Mouse (Mus musculus) adrenal gland, postnatal 25 days (tissue): ENCODE data around the gene Olfr1333. TPM values are rescaled to one million over a fixed set of nuclear protein-coding genes. Genes with fewer than 3 reads are reported as not detected.
"Not testable (repeated sequence)": the region's sequence is repeated elsewhere in the genome, so short reads cannot be mapped to it uniquely, and the experiment has no call there.

Experiments used
- DNase-seq: peaks from one replicate; pipeline ENCODE4 v3.0.0; 2021; ENCODE audit warnings: mixed read lengths
- long read RNA-seq: library from polyadenylated mRNA; stranded (forward); transcript quantifications from one replicate; pipeline ENCODE4 v2.0.0, GENCODE M21; 2021
- total RNA-seq: library from RNA; stranded (reverse); gene quantifications from 2 replicates; pipeline ENCODE4 v1.2.3, GENCODE M21; 2021

Gene Olfr1333
- total RNA-seq: not detected in 2 replicates
- long read RNA-seq: 0 reads

DNA sequence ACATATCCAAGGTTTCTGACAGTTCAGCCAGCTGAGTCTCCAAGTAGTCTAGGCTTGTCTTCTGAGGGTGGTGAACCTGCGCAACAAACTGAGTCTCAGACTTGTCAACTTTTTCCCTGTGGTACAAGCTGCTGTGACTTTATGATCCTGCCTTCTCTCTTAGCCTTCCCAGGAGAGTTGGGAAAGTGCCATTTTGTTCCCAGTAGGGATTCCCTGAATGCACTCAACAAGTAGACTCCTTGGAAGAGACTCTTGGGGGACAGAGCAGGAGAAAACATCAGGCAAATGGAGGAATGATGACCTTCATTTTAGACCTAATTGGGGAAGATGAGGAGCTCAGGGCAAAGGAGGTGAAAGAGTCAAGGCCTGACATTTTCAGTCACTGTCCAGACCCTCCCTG lies at the start of gene Olfr1333:
TSS of gene Olfr1333 (minus strand) at position 101 of the 400 bp plus-strand sequence.
- no peak for DNase-seq

DNA sequence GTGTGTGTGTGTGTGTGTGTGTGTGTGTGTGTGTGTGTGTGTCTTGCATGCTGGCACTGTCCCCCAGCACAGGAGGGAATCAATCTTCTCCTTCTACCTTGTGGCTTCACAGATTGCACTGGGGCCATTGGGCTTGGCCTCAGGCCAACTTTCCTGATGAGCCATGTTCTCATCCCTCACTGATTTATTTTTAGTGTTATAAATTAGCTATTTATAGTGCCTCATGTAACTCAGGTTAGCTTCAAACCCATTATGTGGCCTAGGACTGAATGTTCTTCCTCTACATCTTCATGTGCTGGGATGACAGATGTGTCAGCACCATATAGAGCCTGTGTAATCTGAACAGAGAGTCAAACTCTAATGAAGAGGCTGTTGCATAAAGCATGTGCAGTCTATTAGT lies 31.5 kb upstream of the Olfr1333 start:
- no peak for DNase-seq

DNA sequence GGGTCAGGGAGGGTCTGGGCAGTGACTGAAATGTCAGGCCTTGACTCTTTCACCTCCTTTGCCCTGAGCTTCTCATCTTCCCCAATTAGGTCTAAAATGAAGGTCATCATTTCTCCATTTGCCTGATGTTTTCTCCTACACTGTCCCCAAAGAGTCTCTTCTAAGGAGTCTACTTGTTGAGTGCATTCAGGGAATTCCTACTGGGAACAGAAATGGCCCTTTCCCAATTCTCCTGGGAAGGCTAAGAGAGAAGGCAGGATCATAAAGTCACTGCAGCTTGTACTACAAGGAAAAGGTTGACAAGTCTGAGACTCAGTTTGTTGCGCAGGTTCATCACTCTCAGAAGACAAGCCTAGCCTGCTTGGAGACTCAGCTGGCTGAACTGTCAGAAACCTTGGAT lies 28.3 kb upstream of the Olfr1333 start, which contains the start of gene Olfr1331:
TSS of gene Olfr1331 (plus strand) at position 301 of the 400 bp plus-strand sequence.
- DNase-seq: no peak

DNA sequence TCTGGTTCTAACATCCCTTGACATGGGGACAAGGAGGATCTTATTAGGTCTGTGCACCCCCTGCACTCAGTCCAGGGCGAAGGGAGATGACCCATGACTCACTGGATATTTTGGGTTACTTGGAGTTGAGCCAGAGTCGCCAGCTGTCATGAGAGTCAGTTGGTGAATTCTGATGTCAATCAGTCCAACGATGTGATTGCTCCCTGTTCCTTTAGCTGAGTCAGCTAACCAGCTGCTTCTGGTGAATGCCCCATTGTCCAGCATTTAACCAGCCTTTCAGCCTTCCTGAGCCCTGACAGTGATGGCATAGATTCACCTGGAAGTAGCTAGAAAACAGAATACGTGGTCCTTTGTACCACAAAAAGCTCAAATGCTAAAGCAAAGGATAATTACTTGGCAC lies 26.6 kb upstream of the Olfr1333 start:
- no peak for DNase-seq

DNA sequence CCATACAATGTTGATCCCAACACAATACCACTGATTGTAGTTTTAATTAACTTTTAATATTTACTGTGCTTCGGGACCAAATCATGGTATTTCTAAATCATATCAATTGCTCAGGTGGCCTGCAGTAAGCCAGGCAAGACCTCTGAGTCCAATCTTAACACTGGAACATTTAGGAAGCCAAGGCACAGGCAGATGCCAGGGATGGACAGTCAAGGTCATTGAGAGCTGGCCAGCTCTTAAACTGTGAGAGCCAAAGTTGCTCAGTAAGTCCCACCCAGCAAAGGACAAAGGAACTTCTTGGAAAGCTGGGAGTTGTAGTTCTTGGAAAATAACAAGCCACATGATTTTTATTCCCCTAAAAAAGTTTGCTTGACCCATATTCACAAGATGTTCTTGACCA lies 25.7 kb upstream of the Olfr1333 start:
- DNase-seq: no peak

DNA sequence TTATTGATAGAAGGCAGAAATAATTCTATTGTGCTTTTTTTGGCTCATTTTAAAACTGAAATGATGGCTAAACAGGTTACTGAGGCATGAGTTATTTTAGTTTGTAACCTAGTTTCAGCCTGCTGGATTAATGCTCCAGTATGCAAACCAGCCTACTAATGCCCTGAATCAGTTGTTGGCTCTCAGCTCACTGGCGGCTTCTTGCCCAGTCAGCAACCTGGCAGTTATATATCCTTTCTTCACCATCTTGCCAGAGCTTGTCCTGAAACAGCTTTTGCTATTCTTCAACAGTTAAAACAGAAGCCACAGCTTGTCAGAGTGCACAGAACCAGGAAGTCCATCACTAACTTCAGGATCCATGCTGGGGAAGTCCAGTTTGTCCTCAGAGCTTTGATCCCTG lies 17.2 kb downstream of the Olfr1333 start:
- DNase-seq: no peak

DNA sequence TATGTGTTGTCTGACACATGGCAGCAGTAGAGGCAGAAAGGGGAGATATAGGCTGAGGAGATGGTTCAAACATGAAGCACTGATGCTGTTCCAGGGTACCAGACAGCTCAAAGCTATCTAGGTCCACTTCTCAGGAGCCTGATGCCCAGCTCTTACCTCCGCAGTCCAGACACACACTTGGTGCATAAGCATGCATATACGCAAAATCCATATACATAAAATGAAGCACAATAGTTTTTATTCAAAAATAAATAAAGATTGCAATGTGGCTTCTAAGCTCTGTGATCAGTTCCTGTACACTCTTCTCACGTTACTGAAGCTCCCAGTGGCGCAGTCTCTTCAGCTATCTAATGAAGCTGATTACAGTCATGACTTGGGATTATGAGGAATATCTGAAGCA lies 26.2 kb downstream of the Olfr1333 start, which contains the start of gene Olfr1335:
TSS of gene Olfr1335 (minus strand) at position 101 of the 400 bp plus-strand sequence.
- no peak for DNase-seq

DNA sequence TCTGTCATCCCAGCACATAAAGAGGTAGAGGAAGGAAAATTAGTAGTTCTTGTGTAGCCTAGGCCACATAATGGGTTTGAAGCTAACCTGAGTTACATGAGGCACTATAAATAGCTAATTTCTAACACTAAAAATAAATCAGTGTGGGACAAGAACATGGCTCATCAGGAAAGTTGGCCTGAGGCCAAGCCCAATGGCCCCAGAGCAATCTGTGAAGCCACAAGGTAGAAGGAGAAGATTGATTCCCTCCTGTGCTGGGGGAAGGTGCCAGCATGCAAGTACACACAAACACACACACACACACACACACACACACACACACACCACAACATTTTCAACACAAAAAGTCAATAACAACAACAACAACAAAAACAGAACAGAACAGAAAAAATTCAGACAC lies 43.3 kb downstream of the Olfr1333 start:
- not testable (repeated sequence) for DNase-seq

DNA sequence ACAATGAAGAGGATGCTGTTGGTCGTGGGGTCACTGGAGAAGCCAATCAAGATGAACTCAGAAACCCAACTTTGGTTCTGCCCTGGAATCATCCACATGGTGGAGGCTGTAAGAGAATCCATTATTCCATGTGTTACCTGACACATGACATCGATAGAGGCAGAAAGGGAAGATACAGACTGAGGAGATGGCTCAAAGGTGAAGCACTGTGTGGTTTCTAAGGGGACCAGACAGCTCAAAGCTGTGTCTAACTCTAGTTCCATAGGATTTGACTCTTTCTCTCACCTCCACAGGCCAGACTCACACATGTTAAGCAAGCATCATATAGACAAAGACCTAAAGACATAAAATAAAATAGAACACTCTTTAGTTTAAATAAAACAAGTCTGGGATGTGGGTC lies 53.6 kb downstream of the Olfr1333 start, which contains the start of gene Olfr1337:
TSS of gene Olfr1337 (minus strand) at position 101 of the 400 bp plus-strand sequence.
- DNase-seq: no peak

Other genes starting within 250 kb of the Olfr1333 start
- not detected in 2 replicates for gene Cfap57, start 215.5 kb downstream of the Olfr1333 start, total RNA-seq
- 67.7 and 74.7 TPM in 2 replicates for gene Ebna1bp2, start 215.5 kb downstream of the Olfr1333 start, total RNA-seq
- gene Olfr62, start 177.3 kb downstream of the Olfr1333 start, total RNA-seq: not detected in 2 replicates
- not detected in 2 replicates for gene Olfr1342, start 143.5 kb downstream of the Olfr1333 start, total RNA-seq
- gene Olfr1341, start 132.8 kb downstream of the Olfr1333 start, total RNA-seq: not detected in 2 replicates
- gene Olfr1340, start 116.1 kb downstream of the Olfr1333 start, total RNA-seq: not detected in 2 replicates
- gene Olfr1339, start 104.1 kb downstream of the Olfr1333 start, total RNA-seq: not detected in 2 replicates
- gene Olfr1338, start 77.5 kb downstream of the Olfr1333 start, total RNA-seq: not detected in 2 replicates
- not detected in 2 replicates for gene Olfr1337, start 53.7 kb downstream of the Olfr1333 start, total RNA-seq
- not detected in 2 replicates for gene Olfr1335, start 26.3 kb downstream of the Olfr1333 start, total RNA-seq
- not detected in 2 replicates for gene Olfr1331, start 28.4 kb upstream of the Olfr1333 start, total RNA-seq
- not detected in 2 replicates for gene Olfr1330, start 52.3 kb upstream of the Olfr1333 start, total RNA-seq
- gene Olfr1329, start 81.2 kb upstream of the Olfr1333 start, total RNA-seq: not detected in 2 replicates
- gene Olfr1328, start 102.3 kb upstream of the Olfr1333 start, total RNA-seq: not detected in 2 replicates
- not detected in 2 replicates for gene Lao1, start 125.3 kb upstream of the Olfr1333 start, total RNA-seq